Comparison of ENCODE assay signal across 25 mouse cellular contexts in genomic region chr16:9153501-9153900, GRCm38 (mm10).
"Had no signal": no experiment of that assay in that cellular context is flagged by ENCODE, and none has a peak within 500 bp of the region (broad histone marks: within the 10 kb centered on the region; RNA-seq: fewer than 3 reads in every experiment).

No protein-coding gene starts in this region.

- H3K36me3 ChIP-seq: embryonic facial prominence, embryonic 10.5 days; embryonic facial prominence, embryonic 12.5 days; embryonic facial prominence, embryonic 13.5 days; embryonic facial prominence, embryonic 15.5 days; forebrain, embryonic 10.5 days; forebrain, embryonic 12.5 days; forebrain, embryonic 15.5 days; heart, embryonic 10.5 days had no signal

- H3K4me2 ChIP-seq: embryonic facial prominence, embryonic 12.5 days; embryonic facial prominence, embryonic 13.5 days; embryonic facial prominence, embryonic 15.5 days; forebrain, embryonic 12.5 days; forebrain, embryonic 13.5 days; forebrain, embryonic 15.5 days had no signal

- H3K27ac ChIP-seq: embryonic facial prominence, embryonic 10.5 days; embryonic facial prominence, embryonic 12.5 days; embryonic facial prominence, embryonic 13.5 days; embryonic facial prominence, embryonic 15.5 days; forebrain, embryonic 10.5 days; forebrain, embryonic 12.5 days; forebrain, embryonic 13.5 days; forebrain, embryonic 15.5 days; gastrocnemius, adult 2 months; heart, adult 2 months; heart, embryonic 10.5 days had no signal

- H3K4me3 ChIP-seq: embryonic facial prominence, embryonic 10.5 days; embryonic facial prominence, embryonic 12.5 days; embryonic facial prominence, embryonic 13.5 days; embryonic facial prominence, embryonic 15.5 days; erythroblast, embryonic 14.5 days; forebrain, embryonic 10.5 days; forebrain, embryonic 12.5 days; forebrain, embryonic 13.5 days; forebrain, embryonic 15.5 days; gastrocnemius, adult 2 months; heart, adult 2 months; heart, embryonic 10.5 days had no signal

- H3K4me1 ChIP-seq: embryonic facial prominence, embryonic 12.5 days; forebrain, embryonic 12.5 days; forebrain, embryonic 13.5 days; forebrain, embryonic 15.5 days had no signal

- H3K9me3 ChIP-seq: embryonic facial prominence, embryonic 10.5 days; embryonic facial prominence, embryonic 12.5 days; embryonic facial prominence, embryonic 13.5 days; embryonic facial prominence, embryonic 15.5 days; forebrain, embryonic 10.5 days; forebrain, embryonic 12.5 days; forebrain, embryonic 13.5 days; forebrain, embryonic 15.5 days; heart, embryonic 10.5 days had no signal

- H3K9ac ChIP-seq: embryonic facial prominence, embryonic 12.5 days; embryonic facial prominence, embryonic 13.5 days; embryonic facial prominence, embryonic 15.5 days; forebrain, embryonic 12.5 days; forebrain, embryonic 13.5 days; forebrain, embryonic 15.5 days; forebrain, postnatal 0 days had no signal

- H3K27me3 ChIP-seq: embryonic facial prominence, embryonic 12.5 days; embryonic facial prominence, embryonic 13.5 days; embryonic facial prominence, embryonic 15.5 days; forebrain, embryonic 12.5 days; forebrain, embryonic 13.5 days; forebrain, embryonic 15.5 days had no signal

- DNase-seq: cerebellum, adult 9-10 months; cerebellum, adult 9-11 months; cerebellum, postnatal 10 days; cerebellum, postnatal 14 days; cerebellum, postnatal 25 days; cerebellum, postnatal 36 days; embryo, embryonic 11 days; forebrain, postnatal 0 days; gastrocnemius, adult 2 months; gastrocnemius, postnatal 10 days; gastrocnemius, postnatal 14 days; gastrocnemius, postnatal 25 days; gastrocnemius, postnatal 36 days; heart, adult 18-20 months; heart, adult 2 months had no signal
